Mouse (Mus musculus) bone marrow, adult 2 months (tissue): Measurements from ENCODE around the gene Gramd2. TPM values are rescaled to one million over a fixed set of nuclear protein-coding genes. Genes with fewer than 3 reads are reported as not detected.

Source experiments
- H3K27ac ChIP-seq: fragments of 200-500 bp; 2 replicates; pipeline ENCODE4 v1.5.1; 2012; ENCODE audit warnings: low read depth, mild to moderate bottlenecking, control low read depth, inconsistent platforms, low read length; ENCODE audit not compliant: control insufficient read depth, poor library complexity, insufficient read depth
- H3K4me1 ChIP-seq: fragments of 200-500 bp; 2 replicates; pipeline ENCODE4 v1.6.1; 2011; ENCODE audit warnings: low read length; ENCODE audit not compliant: control insufficient read depth, insufficient read depth
- H3K4me3 ChIP-seq: fragments of 200-500 bp; replicated peaks from 2 replicates; pipeline ENCODE3; 2011; ENCODE audit warnings: mild to moderate bottlenecking, low read depth, low read length, control low read depth; ENCODE audit not compliant: control insufficient read depth
- CTCF ChIP-seq: fragments of 200-500 bp; IDR thresholded peaks from 2 replicates; pipeline ENCODE4 v1.5.1; 2011; ENCODE audit warnings: low read length, control low read depth; ENCODE audit not compliant: control insufficient read depth, insufficient read depth
- POLR2A ChIP-seq: fragments of 200-500 bp; IDR thresholded peaks from 2 replicates; pipeline ENCODE4 v1.6.1; 2011; ENCODE audit warnings: low read depth, mild to moderate bottlenecking, control low read depth, low read length, borderline replicate concordance; ENCODE audit not compliant: control insufficient read depth
- WGBS: fragments of 180-500 bp; shearing (Covaris S2); methylation state at CpG from one replicate; pipeline ENCODE4 v1.1.7; 2018; 5-methylcytosine and 5-hydroxymethylcytosine counted together
- polyA plus RNA-seq: library from polyadenylated mRNA; stranded (reverse); fragments of >200 nt; gene quantifications from 2 replicates; pipeline ENCODE4 v1.2.4, GENCODE M21; 2011; ENCODE audit warnings: low replicate concordance; ENCODE audit not compliant: missing spikeins, insufficient read depth, insufficient read length

Gramd2 gene
- polyA plus RNA-seq, 1 experiment, result 2.8 TPM

- no peaks in the 10 kb centered on the region for H3K4me1 ChIP-seq
- no peak overlapping the region for H3K27ac ChIP-seq
- no peak for TF ChIP-seq POLR2A
- no peak for TF ChIP-seq CTCF
- WGBS, result 83% methylated on average over 3 of the region's 3 CpGs
- H3K4me3 ChIP-seq, result no peak overlapping the region
These were observed 16.4 kb downstream of the Gramd2 start for GRCm38 (mm10) chr9:59696381-59696780.

GRCm38 (mm10) chr9:59701094-59701493 lies 21.1 kb downstream of the Gramd2 start:
- TF ChIP-seq CTCF (no peak), POLR2A (no peak)
- H3K4me1 ChIP-seq, result no peaks in the 10 kb centered on the region
- no peak overlapping the region for H3K27ac ChIP-seq
- no peak overlapping the region for H3K4me3 ChIP-seq
- WGBS, result 76% methylated on average over 7 of the region's 7 CpGs

DNA sequence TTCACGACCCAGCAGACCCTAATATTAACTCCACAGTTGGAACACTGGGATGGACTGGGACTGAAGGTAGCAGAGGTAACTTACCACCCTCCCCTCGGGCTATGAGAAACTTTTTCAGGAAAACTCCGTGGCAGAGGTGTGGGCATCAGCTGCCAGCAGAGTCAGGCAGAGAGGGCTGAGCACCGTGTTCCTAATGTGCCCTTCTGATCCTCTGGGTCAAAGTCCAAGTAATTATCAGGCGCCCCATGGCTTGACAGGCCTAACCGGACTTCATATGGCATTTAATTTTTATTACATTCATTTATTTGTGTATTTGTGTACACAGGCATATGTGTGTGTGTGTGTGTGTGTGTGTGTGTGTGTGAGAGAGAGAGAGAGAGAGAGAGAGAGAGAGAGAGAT lies 23.2 kb downstream of the Gramd2 start:
- Histone ChIP-seq H3K4me3 (no peak overlapping the region), H3K4me1 (no peaks in the 10 kb centered on the region; the same call in 1 of the 2 replicates), H3K27ac (no peak overlapping the region)
- TF ChIP-seq CTCF (no peak), POLR2A (no peak)
- 81% methylated on average over 6 of the region's 6 CpGs for WGBS

DNA sequence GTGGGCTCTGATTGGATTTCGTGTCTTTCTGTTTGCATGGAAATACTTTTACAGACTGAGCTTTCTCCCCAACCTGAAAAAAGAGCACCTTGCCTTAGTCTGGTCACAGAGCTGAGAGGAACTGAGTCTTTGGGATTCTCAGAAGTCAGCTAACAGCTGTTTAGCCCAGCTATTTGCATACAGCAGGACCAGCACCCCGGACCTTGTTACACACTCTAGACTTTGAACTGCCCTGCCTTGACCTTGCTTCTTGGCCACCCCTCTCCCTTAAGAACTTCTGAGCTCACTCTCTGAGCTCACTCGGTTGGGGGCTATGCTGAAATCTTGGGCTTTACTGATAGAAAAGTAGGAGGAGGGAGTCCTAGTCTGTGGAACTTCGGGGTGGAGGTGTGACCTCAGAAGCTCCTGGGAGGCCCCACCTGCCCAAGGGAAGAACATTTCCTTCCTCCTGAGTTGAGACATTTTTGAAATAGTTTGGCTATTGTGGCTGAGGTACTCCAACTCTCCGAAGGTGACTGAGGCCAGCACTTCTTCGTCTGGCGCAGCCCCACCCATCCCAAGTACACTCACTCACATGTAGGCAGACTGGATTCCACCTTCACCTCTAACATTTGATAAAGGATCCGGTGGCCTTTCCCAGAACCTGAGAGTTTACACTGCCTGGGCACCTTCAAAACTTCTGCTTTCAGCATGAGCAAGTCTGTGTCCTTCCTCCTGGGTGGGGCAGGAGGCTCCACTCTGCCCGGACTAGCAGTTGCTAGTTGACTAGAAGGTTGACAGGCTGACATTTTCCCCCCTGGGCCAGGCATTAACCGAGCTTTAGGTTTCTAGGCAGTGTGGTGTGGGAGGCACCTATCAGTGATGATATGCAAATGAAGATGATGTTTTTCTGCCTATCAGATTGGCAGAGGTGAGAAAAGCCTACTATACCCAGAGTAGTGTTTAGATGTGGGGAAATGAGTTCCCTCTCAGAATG lies 27.2 kb downstream of the Gramd2 start:
- no peaks in the 10 kb centered on the region; the same call in 1 of the 2 replicates for H3K4me1 ChIP-seq
- TF ChIP-seq POLR2A, result no peak
- TF ChIP-seq CTCF, result no peak
- H3K4me3 ChIP-seq, result peak overlapping the region; percentile 24
- 40% methylated on average over 10 of the region's 10 CpGs for WGBS
- peak overlapping the region; percentile 16 for H3K27ac ChIP-seq

GRCm38 (mm10) chr9:59709225-59709624 lies 29.3 kb downstream of the Gramd2 start:
- TF ChIP-seq POLR2A (no peak), CTCF (no peak)
- Histone ChIP-seq H3K4me3 (no peak overlapping the region), H3K4me1 (no peaks in the 10 kb centered on the region; the same call in 1 of the 2 replicates), H3K27ac (no peak overlapping the region)
- 78% methylated on average over 3 of the region's 3 CpGs for WGBS

GRCm38 (mm10) chr9:59716275-59716898 lies 36.4 kb downstream of the Gramd2 start:
- Histone ChIP-seq H3K27ac (no peak overlapping the region), H3K4me3 (no peak overlapping the region), H3K4me1 (no peaks in the 10 kb centered on the region)
- 73% methylated on average over 7 of the region's 7 CpGs for WGBS
- TF ChIP-seq POLR2A, result no peak
- TF ChIP-seq CTCF, result no peak

GRCm38 (mm10) chr9:59718237-59718636 lies 38.3 kb downstream of the Gramd2 start:
- 84% methylated on average over 4 of the region's 4 CpGs for WGBS

DNA sequence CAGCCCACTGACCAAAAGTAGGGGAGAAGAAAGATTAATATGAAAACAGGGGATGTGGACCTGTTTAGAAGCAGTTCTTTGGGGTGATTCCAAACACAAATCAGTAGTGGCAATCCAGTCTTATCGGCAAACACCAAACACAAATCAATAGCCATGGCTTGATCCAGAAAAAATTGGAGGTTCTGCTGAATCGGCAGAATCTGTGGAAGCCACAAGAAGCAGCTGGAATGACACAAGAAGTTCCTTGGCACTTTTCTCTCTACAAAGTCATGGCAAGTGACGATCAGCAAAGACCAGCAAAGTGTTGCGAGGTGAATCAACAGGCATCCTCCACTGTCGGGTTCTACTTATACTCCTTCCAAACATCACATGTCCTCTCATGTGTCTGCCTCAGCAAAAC lies 41.2 kb downstream of the Gramd2 start:
- WGBS, result 77% methylated on average over 5 of the region's 5 CpGs
- H3K4me3 ChIP-seq, result no peak overlapping the region
- H3K4me1 ChIP-seq, result no peaks in the 10 kb centered on the region
- H3K27ac ChIP-seq, result no peak overlapping the region
- no peak for TF ChIP-seq POLR2A
- TF ChIP-seq CTCF, result no peak

More at GRCm38 (mm10) chr9:59718237-59718636, 38.3 kb downstream of the Gramd2 start:
- Histone ChIP-seq H3K27ac (no peak overlapping the region), H3K4me1 (no peaks in the 10 kb centered on the region), H3K4me3 (no peak overlapping the region)
- TF ChIP-seq CTCF (no peak), POLR2A (no peak)
